Mouse (Mus musculus): ENCODE results near the gene Lag3. TPM values are rescaled to one million over a fixed set of nuclear protein-coding genes. Genes with fewer than 3 reads are reported as not detected.
"Not testable (repeated sequence)": the region's sequence is repeated elsewhere in the genome, so short reads cannot be mapped to it uniquely, and the experiment has no call there.

Lag3 gene
- polyA plus RNA-seq, 1 experiment from 2014 or later = 2.6 TPM

GRCm38 (mm10) chr6:124904991-124905860 lies 6.3 kb downstream of the Lag3 start:
- Histone ChIP-seq H3K4me2 (ENCODE audit: low read depth, low read length) (peak overlapping the region; percentile 77), H3K27me3 (ENCODE audit: control insufficient read depth, insufficient read depth, low read length) (no peaks in the 10 kb centered on the region), H3K27ac (ENCODE audit: low read depth, low read length) (peak overlapping the region; percentile 100), H3K4me1 (ENCODE audit: control insufficient read depth, insufficient read depth, low read length) (peaks cover 20% of the 10 kb centered on the region; the same call in 1 of the 2 replicates), H3K36me3 (ENCODE audit: control insufficient read depth, insufficient read depth, low read length) (no peaks in the 10 kb centered on the region), H3K9me3 (ENCODE audit: control insufficient read depth, low read length) (no peaks in the 10 kb centered on the region), H3K4me3 (ENCODE audit: low read depth, low read length) (no peak overlapping the region), H3K9ac (replicated peaks; ENCODE audit: low read depth, low read length) (peak overlapping the region; percentile 68)
- no peak for ATAC-seq (ENCODE audit: low read depth)
- WGBS = 35% methylated on average over 16 of the region's 16 CpGs

- ATAC-seq (ENCODE audit: low read depth) = peak; percentile 76
- WGBS = 7% methylated on average over 24 of the region's 24 CpGs
- Histone ChIP-seq H3K9ac (replicated peaks; ENCODE audit: low read depth, low read length) (peak overlapping the region; percentile 68), H3K27ac (ENCODE audit: low read depth, low read length) (peak overlapping the region; percentile 100), H3K36me3 (ENCODE audit: control insufficient read depth, insufficient read depth, low read length) (no peaks in the 10 kb centered on the region), H3K4me1 (ENCODE audit: control insufficient read depth, insufficient read depth, low read length) (peaks cover 14% of the 10 kb centered on the region; the same call in 1 of the 2 replicates), H3K4me2 (ENCODE audit: low read depth, low read length) (peak overlapping the region; percentile 77), H3K9me3 (ENCODE audit: control insufficient read depth, low read length) (no peaks in the 10 kb centered on the region), H3K4me3 (ENCODE audit: low read depth, low read length) (peak overlapping the region; percentile 35), H3K27me3 (ENCODE audit: control insufficient read depth, insufficient read depth, low read length) (no peaks in the 10 kb centered on the region)
These were observed 7.1 kb downstream of the Lag3 start for GRCm38 (mm10) chr6:124904161-124904981.

GRCm38 (mm10) chr6:124903580-124904151 lies 7.8 kb downstream of the Lag3 start:
- no peaks in the 10 kb centered on the region for H3K9me3 ChIP-seq (ENCODE audit: control insufficient read depth, low read length)

GRCm38 (mm10) chr6:124901851-124902250 lies 9.7 kb downstream of the Lag3 start:
- no peaks in the 10 kb centered on the region for H3K9me3 ChIP-seq (ENCODE audit: control insufficient read depth, low read length)
- no peak overlapping the region for H3K27ac ChIP-seq (ENCODE audit: low read depth, low read length)
- H3K36me3 ChIP-seq (ENCODE audit: control insufficient read depth, insufficient read depth, low read length) = no peaks in the 10 kb centered on the region

More at GRCm38 (mm10) chr6:124903580-124904151, 7.8 kb downstream of the Lag3 start:
- peaks cover 14% of the 10 kb centered on the region; the same call in 1 of the 2 replicates for H3K4me1 ChIP-seq (ENCODE audit: control insufficient read depth, insufficient read depth, low read length)
- peak overlapping the region; percentile 77 for H3K4me2 ChIP-seq (ENCODE audit: low read depth, low read length)
- H3K9ac ChIP-seq (replicated peaks; ENCODE audit: low read depth, low read length) = peak overlapping the region; percentile 68
- no peaks in the 10 kb centered on the region for H3K36me3 ChIP-seq (ENCODE audit: control insufficient read depth, insufficient read depth, low read length)
- no peaks in the 10 kb centered on the region for H3K27me3 ChIP-seq (ENCODE audit: control insufficient read depth, insufficient read depth, low read length)
- under 1% methylated on average over 23 of the region's 23 CpGs for WGBS
- peak overlapping the region; percentile 35 for H3K4me3 ChIP-seq (ENCODE audit: low read depth, low read length)
- peak overlapping the region; percentile 100 for H3K27ac ChIP-seq (ENCODE audit: low read depth, low read length)
- peak; percentile 88 for ATAC-seq (ENCODE audit: low read depth)

GRCm38 (mm10) chr6:124900801-124901480 lies 10.6 kb downstream of the Lag3 start:
- no peak overlapping the region for H3K9ac ChIP-seq (replicated peaks; ENCODE audit: low read depth, low read length)
- no peak for ATAC-seq (ENCODE audit: low read depth)

More at GRCm38 (mm10) chr6:124901851-124902250, 9.7 kb downstream of the Lag3 start:
- H3K4me2 ChIP-seq (ENCODE audit: low read depth, low read length) = no peak overlapping the region
- H3K9ac ChIP-seq (replicated peaks; ENCODE audit: low read depth, low read length) = no peak overlapping the region
- H3K4me1 ChIP-seq (ENCODE audit: control insufficient read depth, insufficient read depth, low read length) = peaks cover 14% of the 10 kb centered on the region; the same call in 1 of the 2 replicates
- H3K4me3 ChIP-seq (ENCODE audit: low read depth, low read length) = no peak overlapping the region
- ATAC-seq (ENCODE audit: low read depth) = no peak
- no peaks in the 10 kb centered on the region for H3K27me3 ChIP-seq (ENCODE audit: control insufficient read depth, insufficient read depth, low read length)

GRCm38 (mm10) chr6:124900056-124900800 lies 11.3 kb downstream of the Lag3 start:
- Histone ChIP-seq H3K36me3 (ENCODE audit: control insufficient read depth, insufficient read depth, low read length) (no peaks in the 10 kb centered on the region), H3K4me2 (ENCODE audit: low read depth, low read length) (no peak overlapping the region), H3K9me3 (ENCODE audit: control insufficient read depth, low read length) (no peaks in the 10 kb centered on the region), H3K27me3 (ENCODE audit: control insufficient read depth, insufficient read depth, low read length) (no peaks in the 10 kb centered on the region), H3K4me1 (ENCODE audit: control insufficient read depth, insufficient read depth, low read length) (peaks cover 11% of the 10 kb centered on the region; the same call in 1 of the 2 replicates), H3K27ac (ENCODE audit: low read depth, low read length) (no peak overlapping the region), H3K4me3 (ENCODE audit: low read depth, low read length) (no peak overlapping the region), H3K9ac (replicated peaks; ENCODE audit: low read depth, low read length) (no peak overlapping the region)
- no peak for ATAC-seq (ENCODE audit: low read depth)
- 49% methylated on average over 8 of the region's 8 CpGs for WGBS

More at GRCm38 (mm10) chr6:124900801-124901480, 10.6 kb downstream of the Lag3 start:
- WGBS = 64% methylated on average over 10 of the region's 10 CpGs
- H3K36me3 ChIP-seq (ENCODE audit: control insufficient read depth, insufficient read depth, low read length) = no peaks in the 10 kb centered on the region
- peaks cover 14% of the 10 kb centered on the region; the same call in 1 of the 2 replicates for H3K4me1 ChIP-seq (ENCODE audit: control insufficient read depth, insufficient read depth, low read length)
- H3K9me3 ChIP-seq (ENCODE audit: control insufficient read depth, low read length) = no peaks in the 10 kb centered on the region
- H3K4me3 ChIP-seq (ENCODE audit: low read depth, low read length) = no peak overlapping the region
- H3K27me3 ChIP-seq (ENCODE audit: control insufficient read depth, insufficient read depth, low read length) = no peaks in the 10 kb centered on the region
- H3K4me2 ChIP-seq (ENCODE audit: low read depth, low read length) = no peak overlapping the region
- H3K27ac ChIP-seq (ENCODE audit: low read depth, low read length) = no peak overlapping the region

- no peak overlapping the region for H3K9ac ChIP-seq (replicated peaks; ENCODE audit: low read depth, low read length)
- H3K4me1 ChIP-seq (ENCODE audit: control insufficient read depth, insufficient read depth, low read length) = peaks cover 3% of the 10 kb centered on the region; the same call in 1 of the 2 replicates
- H3K27me3 ChIP-seq (ENCODE audit: control insufficient read depth, insufficient read depth, low read length) = no peaks in the 10 kb centered on the region
- H3K4me2 ChIP-seq (ENCODE audit: low read depth, low read length) = no peak overlapping the region
- 53% methylated on average over 3 of the region's 3 CpGs for WGBS
- no peak overlapping the region for H3K4me3 ChIP-seq (ENCODE audit: low read depth, low read length)
- ATAC-seq (ENCODE audit: low read depth) = no peak
- H3K36me3 ChIP-seq (ENCODE audit: control insufficient read depth, insufficient read depth, low read length) = no peaks in the 10 kb centered on the region
- H3K9me3 ChIP-seq (ENCODE audit: control insufficient read depth, low read length) = no peaks in the 10 kb centered on the region
- H3K27ac ChIP-seq (ENCODE audit: low read depth, low read length) = no peak overlapping the region
These were observed 13.1 kb downstream of the Lag3 start for GRCm38 (mm10) chr6:124898359-124898758.

- not testable (repeated sequence) for H3K36me3 ChIP-seq (ENCODE audit: control insufficient read depth, insufficient read depth, low read length); H3K27me3 ChIP-seq (ENCODE audit: control insufficient read depth, insufficient read depth, low read length); ATAC-seq (ENCODE audit: low read depth); H3K4me1 ChIP-seq (ENCODE audit: control insufficient read depth, insufficient read depth, low read length); H3K9ac ChIP-seq (replicated peaks; ENCODE audit: low read depth, low read length); H3K4me2 ChIP-seq (ENCODE audit: low read depth, low read length); H3K9me3 ChIP-seq (ENCODE audit: control insufficient read depth, low read length); H3K4me3 ChIP-seq (ENCODE audit: low read depth, low read length); H3K27ac ChIP-seq (ENCODE audit: low read depth, low read length)
- 94% methylated on average over 2 of the region's 2 CpGs for WGBS
These were observed 17.4 kb downstream of the Lag3 start for GRCm38 (mm10) chr6:124894113-124894512.
